Mouse (Mus musculus): ENCODE results near the gene Cadm1.

Cadm1 gene

GRCm38 (mm10) chr9:47858778-47859395 is 328.9 kb downstream of the Cadm1 start:
- in situ Hi-C loops (cut with MboI, MseI), result no loop called here

GRCm38 (mm10) chr9:47860994-47861393 is 331.0 kb downstream of the Cadm1 start:
- in situ Hi-C loops (cut with MboI, MseI), result no loop called here

- in situ Hi-C loops (cut with MboI, MseI), result no loop called here
Observed at GRCm38 (mm10) chr9:47861783-47862182, 331.8 kb downstream of the Cadm1 start.

GRCm38 (mm10) chr9:47866001-47866400 is 336.0 kb downstream of the Cadm1 start:
- in situ Hi-C loops (cut with MboI, MseI), result no loop called here

GRCm38 (mm10) chr9:47867474-47867873 is 337.5 kb downstream of the Cadm1 start:
- in situ Hi-C loops (cut with MboI, MseI), result no loop called here

- in situ Hi-C loops (cut with MboI, MseI), result no loop called here
Observed at GRCm38 (mm10) chr9:47869661-47870060, 339.7 kb downstream of the Cadm1 start.

- in situ Hi-C loops (cut with MboI, MseI), result no loop called here
Observed at GRCm38 (mm10) chr9:47876557-47877206, 346.7 kb downstream of the Cadm1 start.

GRCm38 (mm10) chr9:47880171-47880570 is 350.2 kb downstream of the Cadm1 start:
- in situ Hi-C loops (cut with MboI, MseI), result no loop called here

GRCm38 (mm10) chr9:47882372-47882771 is 352.4 kb downstream of the Cadm1 start:
- in situ Hi-C loops (cut with MboI, MseI), result no loop called here

- in situ Hi-C loops (cut with MboI, MseI), result loop anchor here in 1 of 2 experiments (10.0 kb wide), 1 partner anchor 757 kb away; no protein-coding TSS in a partner anchor
Observed at GRCm38 (mm10) chr9:47891721-47892120, 361.7 kb downstream of the Cadm1 start.

- in situ Hi-C loops (cut with MboI, MseI), result loop anchor here in 1 of 2 experiments (10.0 kb wide), 1 partner anchor 758 kb away; no protein-coding TSS in a partner anchor
Observed at GRCm38 (mm10) chr9:47892995-47893394, 363.0 kb downstream of the Cadm1 start.

- in situ Hi-C loops (cut with MboI, MseI), result loop anchor here in 1 of 2 experiments (10.0 kb wide), 1 partner anchor 759 kb away; no protein-coding TSS in a partner anchor
Observed at GRCm38 (mm10) chr9:47894096-47894495, 364.1 kb downstream of the Cadm1 start.

- in situ Hi-C loops (cut with MboI, MseI), result loop anchor here in 1 of 2 experiments (10.0 kb wide), 1 partner anchor 760 kb away; no protein-coding TSS in a partner anchor
Observed at GRCm38 (mm10) chr9:47894661-47895060, 364.7 kb downstream of the Cadm1 start.

- in situ Hi-C loops (cut with MboI, MseI), result loop anchor here in 1 of 2 experiments (10.0 kb wide), 1 partner anchor 760 kb away; no protein-coding TSS in a partner anchor
Observed at GRCm38 (mm10) chr9:47895121-47895520, 365.1 kb downstream of the Cadm1 start.

- in situ Hi-C loops (cut with MboI, MseI), result no loop called here
Observed at GRCm38 (mm10) chr9:47900734-47901133, 370.8 kb downstream of the Cadm1 start.

- in situ Hi-C loops (cut with MboI, MseI), result no loop called here
Observed at GRCm38 (mm10) chr9:47903661-47904060, 373.7 kb downstream of the Cadm1 start.

GRCm38 (mm10) chr9:47904339-47904922 is 374.5 kb downstream of the Cadm1 start:
- in situ Hi-C loops (cut with MboI, MseI), result no loop called here

- in situ Hi-C loops (cut with MboI, MseI), result no loop called here
Observed at GRCm38 (mm10) chr9:47906521-47906920, 376.5 kb downstream of the Cadm1 start.
